21 mouse cellular contexts compared by ENCODE assay signal in genomic region chr17:85318401-85318800, GRCm38 (mm10).
DNase-seq lines count a peak whose midpoint lies in the region; ATAC-seq and TF ChIP-seq lines count a peak whose summit lies in the region.
"Had no signal": no experiment of that assay in that cellular context is flagged by ENCODE, and none has a peak within 500 bp of the region (broad histone marks: within the 10 kb centered on the region; RNA-seq: fewer than 3 reads in every experiment).

No protein-coding gene starts in this region.

- no peak overlapping the region for H3K27ac ChIP-seq in midbrain, embryonic 11.5 days (ENCODE audit: low read depth, low read length)
- no peak overlapping the region for H3K27ac ChIP-seq in midbrain, postnatal 0 days (ENCODE audit: low read depth, low read length)
- no peak overlapping the region for H3K27ac ChIP-seq in embryonic facial prominence, embryonic 11.5 days (replicated peaks; ENCODE audit: low read depth, low read length)
- peak overlapping the region; percentile 31; the same call in 1 of the 2 replicates for H3K27ac ChIP-seq in limb, embryonic 10.5 days
- H3K27ac ChIP-seq: forebrain, embryonic 10.5 days; forebrain, embryonic 13.5 days; hindbrain, embryonic 12.5 days; hindbrain, embryonic 15.5 days had no signal

- no peak for ATAC-seq in midbrain, embryonic 11.5 days (ENCODE audit: low FRiP score)
- ATAC-seq in midbrain, postnatal 0 days (ENCODE audit: low FRiP score): no peak
- no peak for ATAC-seq in embryonic facial prominence, embryonic 11.5 days (replicated peaks; ENCODE audit: insufficient number of reproducible peaks, low FRiP score, low TSS enrichment, low read depth)
- ATAC-seq: forebrain, embryonic 13.5 days; forebrain, embryonic 16.5 days; Patski had no signal

- DNase-seq in midbrain, embryonic 11.5 days (ENCODE audit: low spot score, missing footprints): peak; percentile 45
- no peak for DNase-seq in midbrain, postnatal 0 days (ENCODE audit: low spot score)
- DNase-seq in MN1 (ENCODE audit: low spot score): peak; percentile 53
- peak; percentile 58 for DNase-seq in embryonic facial prominence, embryonic 11.5 days (ENCODE audit: low spot score)
- DNase-seq in limb, embryonic 10.5 days (ENCODE audit: low spot score): no peak
- DNase-seq in urinary bladder, postnatal 10 days (ENCODE audit: low spot score): no peak
- no peak for DNase-seq in frontal cortex, postnatal 10 days (ENCODE audit: low spot score in 2 of 2)
- no peak for DNase-seq in urinary bladder, postnatal 25 days (ENCODE audit: low spot score)
- DNase-seq: adrenal gland, postnatal 14 days; cerebellum, adult 11-12 months; cerebellum, adult 9-10 months; cerebellum, postnatal 14 days; gastrocnemius, postnatal 10 days; heart, adult 11 months had no signal

- no peak overlapping the region for H3K4me3 ChIP-seq in midbrain, embryonic 11.5 days (ENCODE audit: low read depth, low read length)
- H3K4me3 ChIP-seq in midbrain, postnatal 0 days (ENCODE audit: low read depth, low read length): no peak overlapping the region
- no peak overlapping the region for H3K4me3 ChIP-seq in embryonic facial prominence, embryonic 11.5 days (ENCODE audit: low read depth, low read length)
- no peak overlapping the region for H3K4me3 ChIP-seq in limb, embryonic 10.5 days
- H3K4me3 ChIP-seq: forebrain, embryonic 10.5 days; forebrain, embryonic 13.5 days; hindbrain, embryonic 12.5 days; hindbrain, embryonic 15.5 days had no signal

- no peaks in the 10 kb centered on the region for H3K27me3 ChIP-seq in midbrain, embryonic 11.5 days (ENCODE audit: control insufficient read depth, insufficient read depth, low read length)
- H3K27me3 ChIP-seq in midbrain, postnatal 0 days (ENCODE audit: insufficient read depth, low read length): no peaks in the 10 kb centered on the region
- H3K27me3 ChIP-seq in embryonic facial prominence, embryonic 11.5 days (ENCODE audit: control insufficient read depth, insufficient read depth, low read length): no peaks in the 10 kb centered on the region
- no peaks in the 10 kb centered on the region for H3K27me3 ChIP-seq in limb, embryonic 10.5 days (ENCODE audit: low read depth, poor library complexity, severe bottlenecking)
- H3K27me3 ChIP-seq: forebrain, embryonic 13.5 days; hindbrain, embryonic 12.5 days; hindbrain, embryonic 15.5 days; Patski had no signal

- H3K4me1 ChIP-seq in midbrain, embryonic 11.5 days (ENCODE audit: control insufficient read depth, insufficient read depth, low read length): no peaks in the 10 kb centered on the region
- H3K4me1 ChIP-seq in midbrain, postnatal 0 days (ENCODE audit: insufficient read depth, low read length): no peaks in the 10 kb centered on the region
- no peaks in the 10 kb centered on the region; the same call in 1 of the 2 replicates for H3K4me1 ChIP-seq in embryonic facial prominence, embryonic 11.5 days (ENCODE audit: control insufficient read depth, insufficient read depth, low read length)
- peaks cover 21% of the 10 kb centered on the region for H3K4me1 ChIP-seq in limb, embryonic 10.5 days
- H3K4me1 ChIP-seq: forebrain, embryonic 13.5 days; hindbrain, embryonic 12.5 days; hindbrain, embryonic 15.5 days had no signal

- TF ChIP-seq CTCF in midbrain, postnatal 0 days (IDR thresholded peaks at IDR 0.05): no peak

- no peak overlapping the region for H3K9ac ChIP-seq in midbrain, embryonic 11.5 days (ENCODE audit: low read length)
- H3K9ac ChIP-seq in midbrain, postnatal 0 days (replicated peaks; ENCODE audit: low read length, poor library complexity, severe bottlenecking): no peak overlapping the region
- no peak overlapping the region for H3K9ac ChIP-seq in embryonic facial prominence, embryonic 11.5 days (replicated peaks; ENCODE audit: low read length)
- H3K9ac ChIP-seq: forebrain, embryonic 13.5 days; hindbrain, embryonic 12.5 days; hindbrain, embryonic 15.5 days had no signal

- H3K9me3 ChIP-seq in midbrain, embryonic 11.5 days (ENCODE audit: control insufficient read depth, low read length): no peaks in the 10 kb centered on the region
- no peaks in the 10 kb centered on the region for H3K9me3 ChIP-seq in midbrain, postnatal 0 days (ENCODE audit: low read length)
- no peaks in the 10 kb centered on the region for H3K9me3 ChIP-seq in embryonic facial prominence, embryonic 11.5 days (replicated peaks; ENCODE audit: control insufficient read depth, low read length)
- no peaks in the 10 kb centered on the region for H3K9me3 ChIP-seq in limb, embryonic 10.5 days (replicated peaks)
- H3K9me3 ChIP-seq: forebrain, embryonic 10.5 days; forebrain, embryonic 13.5 days; hindbrain, embryonic 12.5 days; hindbrain, embryonic 15.5 days had no signal

- H3K36me3 ChIP-seq in midbrain, embryonic 11.5 days (ENCODE audit: control insufficient read depth, insufficient read depth, low read length): no peaks in the 10 kb centered on the region
- H3K36me3 ChIP-seq in midbrain, postnatal 0 days (ENCODE audit: insufficient read depth, low read length): no peaks in the 10 kb centered on the region
- H3K36me3 ChIP-seq in embryonic facial prominence, embryonic 11.5 days (replicated peaks; ENCODE audit: control insufficient read depth, insufficient read depth, low read depth, low read length): no peaks in the 10 kb centered on the region
- H3K36me3 ChIP-seq in limb, embryonic 10.5 days: no peaks in the 10 kb centered on the region
- H3K36me3 ChIP-seq: forebrain, embryonic 10.5 days; hindbrain, embryonic 12.5 days; hindbrain, embryonic 15.5 days had no signal

- 73% methylated on average over 10 of the region's 10 CpGs for WGBS in midbrain, embryonic 11.5 days
- 66% methylated on average over 10 of the region's 10 CpGs for WGBS in midbrain, postnatal 0 days
- 51% methylated on average over 10 of the region's 10 CpGs for WGBS in embryonic facial prominence, embryonic 11.5 days
- WGBS in limb, embryonic 10.5 days: 35% methylated on average over 10 of the region's 10 CpGs

- H3K4me2 ChIP-seq in midbrain, embryonic 11.5 days: no peak overlapping the region
- no peak overlapping the region for H3K4me2 ChIP-seq in midbrain, postnatal 0 days (ENCODE audit: low read depth, low read length, poor library complexity, severe bottlenecking)
- no peak overlapping the region for H3K4me2 ChIP-seq in embryonic facial prominence, embryonic 11.5 days (ENCODE audit: low read depth, low read length)
- H3K4me2 ChIP-seq: forebrain, embryonic 13.5 days; heart, embryonic 11.5 days; hindbrain, embryonic 12.5 days; hindbrain, embryonic 15.5 days had no signal

Comparison
In these comparisons a context has a peak if more than half of its experiments do, and no peak if none do; other contexts are left out.
1. DNase-seq: peak in midbrain, embryonic 11.5 days (single experiment), MN1 (single experiment) and embryonic facial prominence, embryonic 11.5 days (single experiment); none in midbrain, postnatal 0 days (single experiment), limb, embryonic 10.5 days (single experiment), urinary bladder, postnatal 10 days (single experiment), frontal cortex, postnatal 10 days (0 of 2) and urinary bladder, postnatal 25 days (single experiment).